Mouse (Mus musculus) cerebellum, adult 2 months (tissue): ENCODE results near the gene Tgm4. TPM values are rescaled to one million over a fixed set of nuclear protein-coding genes. Genes with fewer than 3 reads are reported as not detected.

Experiments used
- DNase-seq, 2 experiments: peaks; one replicate each; pipeline ENCODE4 v3.0.0; 2021
- H3K27ac ChIP-seq: fragments of 200-500 bp; 2 replicates; pipeline ENCODE4 v1.5.1; 2012; ENCODE audit warnings: low read length, control low read depth, inconsistent platforms; ENCODE audit not compliant: insufficient read depth
- H3K27me3 ChIP-seq: fragments of 200-500 bp; 2 replicates; pipeline ENCODE4 v1.6.1; 2012; ENCODE audit warnings: inconsistent platforms, mild to moderate bottlenecking, low read length, moderate library complexity; ENCODE audit not compliant: control insufficient read depth, insufficient read depth
- H3K4me1 ChIP-seq: fragments of 200-500 bp; 2 replicates; pipeline ENCODE4 v1.6.1; 2011; ENCODE audit warnings: low read length; ENCODE audit not compliant: control insufficient read depth, insufficient read depth
- H3K4me3 ChIP-seq: fragments of 200-500 bp; replicated peaks from 2 replicates; pipeline ENCODE3; 2011; ENCODE audit warnings: mild to moderate bottlenecking, low read depth, low read length, control low read depth; ENCODE audit not compliant: insufficient read depth
- CTCF ChIP-seq: fragments of 200-500 bp; IDR thresholded peaks from 2 replicates; pipeline ENCODE4 v1.5.1; 2011; ENCODE audit warnings: low read depth, mild to moderate bottlenecking, control low read depth, low read length, moderate library complexity, borderline replicate concordance; ENCODE audit not compliant: insufficient read depth
- POLR2A ChIP-seq: fragments of 200-500 bp; IDR thresholded peaks from 2 replicates; pipeline ENCODE4 v1.6.1; 2011; ENCODE audit warnings: low read length, control low read depth, borderline replicate concordance; ENCODE audit not compliant: insufficient read depth
- WGBS: fragments of 180-500 bp; shearing (Covaris S2); methylation state at CpG from one replicate; pipeline ENCODE4 v1.1.7; 2018; 5-methylcytosine and 5-hydroxymethylcytosine counted together
- polyA plus RNA-seq: library from polyadenylated mRNA; depleted of rRNA; stranded (reverse); fragments of >200 nt; gene quantifications from 2 replicates; pipeline ENCODE4 v1.2.3, GENCODE M21; 2012

The Tgm4 gene
- polyA plus RNA-seq, 1 experiment = 0.69 TPM

GRCm38 (mm10) chr9:123024201-123024600, 10.3 kb upstream of the Tgm4 start:
- Histone ChIP-seq H3K4me3 (no peak overlapping the region), H3K27me3 (no peaks in the 10 kb centered on the region), H3K27ac (no peak overlapping the region), H3K4me1 (no peaks in the 10 kb centered on the region)
- TF ChIP-seq POLR2A (no peak), CTCF (no peak)
- WGBS = 89% methylated on average over 2 of the region's 2 CpGs
- DNase-seq = no peak

DNA sequence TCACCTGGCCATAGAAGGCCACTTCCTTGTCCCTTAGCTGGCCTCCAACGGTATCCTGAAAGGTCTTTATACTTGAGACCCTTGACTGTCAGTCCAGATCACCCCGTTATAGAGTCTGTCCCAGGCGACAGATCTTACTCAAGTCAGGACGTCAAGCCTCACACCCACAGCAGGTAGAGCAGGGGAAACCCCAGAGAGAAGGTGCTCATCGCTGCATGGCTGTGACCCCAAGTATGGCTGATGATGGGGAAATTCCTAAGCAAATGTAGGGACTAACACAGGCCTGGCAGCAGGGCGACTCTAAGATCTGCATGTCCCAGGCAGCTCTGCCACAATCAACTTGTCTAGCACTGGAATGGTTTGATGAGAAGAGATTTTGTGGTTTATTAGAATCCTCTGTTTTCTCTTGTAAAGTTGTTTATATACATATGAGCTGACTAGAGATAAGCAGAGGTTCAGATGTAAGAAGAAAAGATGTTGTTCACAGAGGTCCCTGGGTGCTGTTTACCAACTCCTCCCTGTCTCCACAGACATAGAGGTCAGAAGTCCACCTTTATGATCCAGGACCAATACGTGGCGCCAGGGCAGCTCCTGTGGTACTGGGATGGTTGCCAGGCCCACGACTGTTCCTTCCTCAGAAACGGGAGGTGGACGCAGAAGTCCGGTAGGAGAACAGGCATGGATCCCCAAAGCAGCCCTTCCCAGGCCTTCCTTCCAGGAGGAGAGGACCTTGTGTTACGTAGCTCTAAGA, 2.9 kb upstream of the Tgm4 start:
- Histone ChIP-seq H3K4me3 (no peak overlapping the region), H3K27ac (no peak overlapping the region), H3K4me1 (no peaks in the 10 kb centered on the region), H3K27me3 (no peaks in the 10 kb centered on the region)
- DNase-seq = no peak
- TF ChIP-seq CTCF (no peak), POLR2A (no peak)
- WGBS = 63% methylated on average over 13 of the region's 13 CpGs

DNA sequence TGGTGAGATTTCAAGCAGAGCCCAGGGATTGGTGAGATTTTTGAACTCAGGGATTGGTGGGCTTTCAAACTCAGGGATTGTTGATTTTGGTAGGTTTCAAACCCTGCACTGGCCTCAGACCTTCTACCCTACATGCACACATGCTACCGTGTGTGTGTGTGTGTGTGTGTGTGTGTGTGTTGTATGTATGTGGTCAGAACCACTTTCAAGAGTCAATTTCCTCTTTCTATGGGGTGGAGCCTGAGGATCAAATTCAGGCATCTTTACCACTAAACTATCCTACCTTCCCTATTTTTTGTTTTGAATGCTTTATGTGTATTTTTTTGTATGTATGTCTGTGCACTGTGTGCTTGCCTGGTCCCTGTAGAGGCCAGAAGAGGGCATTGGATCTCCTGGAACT, 13.1 kb downstream of the Tgm4 start:
- H3K27ac ChIP-seq = no peak overlapping the region
- DNase-seq = no peak
- no peak for TF ChIP-seq CTCF
- no peak for TF ChIP-seq POLR2A
- no peaks in the 10 kb centered on the region for H3K27me3 ChIP-seq
- H3K4me3 ChIP-seq = no peak overlapping the region
- no peaks in the 10 kb centered on the region for H3K4me1 ChIP-seq
- WGBS = 100% methylated on average over 1 of the region's 1 CpGs

- Histone ChIP-seq H3K4me1 (no peaks in the 10 kb centered on the region), H3K27me3 (no peaks in the 10 kb centered on the region), H3K4me3 (no peak overlapping the region), H3K27ac (no peak overlapping the region)
- TF ChIP-seq CTCF (no peak), POLR2A (no peak)
- no peak for DNase-seq
These were observed 24.3 kb downstream of the Tgm4 start for GRCm38 (mm10) chr9:123058724-123059292.

GRCm38 (mm10) chr9:123060172-123060571, 25.6 kb downstream of the Tgm4 start:
- H3K27ac ChIP-seq = no peak overlapping the region
- H3K4me3 ChIP-seq = no peak overlapping the region
- DNase-seq = no peak
- no peaks in the 10 kb centered on the region for H3K27me3 ChIP-seq
- no peak for TF ChIP-seq CTCF
- TF ChIP-seq POLR2A = no peak
- 89% methylated on average over 3 of the region's 3 CpGs for WGBS
- no peaks in the 10 kb centered on the region for H3K4me1 ChIP-seq

DNA sequence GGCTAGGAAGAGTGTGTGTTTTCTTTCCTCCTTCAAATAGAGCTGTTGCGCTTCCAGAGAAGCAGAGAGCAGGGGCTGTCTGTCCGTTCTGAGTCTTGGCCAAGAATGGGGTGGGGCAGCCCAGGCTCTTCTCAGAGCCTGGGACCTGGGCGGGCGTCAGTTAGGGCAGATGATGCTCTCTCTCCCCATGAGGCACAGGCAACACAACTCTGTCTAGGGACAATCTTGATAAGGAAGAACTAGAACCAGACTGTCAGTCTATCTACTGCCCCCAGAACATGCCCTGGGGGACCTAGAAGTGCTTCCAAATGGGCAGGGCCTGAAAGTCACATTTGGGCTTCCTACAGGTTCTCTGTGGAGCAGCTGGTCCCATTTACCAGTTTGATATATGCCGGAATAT, 44.6 kb downstream of the Tgm4 start:
- H3K4me3 ChIP-seq = no peak overlapping the region
- WGBS = 70% methylated on average over 5 of the region's 5 CpGs
- no peaks in the 10 kb centered on the region for H3K27me3 ChIP-seq
- H3K27ac ChIP-seq = no peak overlapping the region
- H3K4me1 ChIP-seq = no peaks in the 10 kb centered on the region
- DNase-seq = no peak
- TF ChIP-seq CTCF = no peak
- no peak for TF ChIP-seq POLR2A

GRCm38 (mm10) chr9:123080355-123080754, 45.8 kb downstream of the Tgm4 start:
- no peak overlapping the region for H3K27ac ChIP-seq
- no peak for DNase-seq
- H3K27me3 ChIP-seq = no peaks in the 10 kb centered on the region
- TF ChIP-seq POLR2A = no peak
- TF ChIP-seq CTCF = no peak
- H3K4me1 ChIP-seq = no peaks in the 10 kb centered on the region
- H3K4me3 ChIP-seq = no peak overlapping the region
- 90% methylated on average over 7 of the region's 7 CpGs for WGBS

- no peaks in the 10 kb centered on the region for H3K4me1 ChIP-seq
- DNase-seq = no peak
- H3K4me3 ChIP-seq = no peak overlapping the region
- no peak for TF ChIP-seq CTCF
- H3K27me3 ChIP-seq = no peaks in the 10 kb centered on the region
- 33% methylated on average over 1 of the region's 1 CpGs for WGBS
- no peak overlapping the region for H3K27ac ChIP-seq
These were observed 46.3 kb downstream of the Tgm4 start for GRCm38 (mm10) chr9:123080796-123081195.

GRCm38 (mm10) chr9:123085373-123085772, 50.8 kb downstream of the Tgm4 start:
- Histone ChIP-seq H3K4me3 (no peak overlapping the region), H3K4me1 (no peaks in the 10 kb centered on the region), H3K27me3 (no peaks in the 10 kb centered on the region), H3K27ac (no peak overlapping the region)
- WGBS = 89% methylated on average over 1 of the region's 1 CpGs
- TF ChIP-seq POLR2A = no peak
- TF ChIP-seq CTCF = no peak
- DNase-seq = no peak
